Mouse (Mus musculus) neutrophil, adult 59 days (primary cell): ENCODE data around the gene Zfp455. TPM values are rescaled to one million over a fixed set of nuclear protein-coding genes. Genes with fewer than 3 reads are reported as not detected.

Experiments
- total RNA-seq, 2 experiments: library from RNA; stranded (reverse); gene quantifications; 1 replicate in 1 of 2; 2 replicates in 1 of 2; pipeline ENCODE4 v1.2.4; 2023

The Zfp455 gene
- total RNA-seq, result under 1 TPM; 0.64 to 0.93 TPM

GRCm38 (mm10) chr13:67194340-67194894 lies at the start of gene Zfp455:
Gene Zfp455, plus strand, starts transcription at chr13:67194506.

GRCm38 (mm10) chr13:67172991-67173722 lies 21.1 kb upstream of the Zfp455 start, which contains the start of gene Rsl1:
Gene Rsl1, plus strand, starts transcription at chr13:67173182.

Other genes with a start within 250 kb of the Zfp455 start
- 1 to 10 TPM; 1.5 to 1.7 TPM for gene Zfp712, start 133.3 kb upstream of the Zfp455 start, total RNA-seq
- not detected for gene Zfp708, start 96.5 kb upstream of the Zfp455 start, total RNA-seq
- 1 to 10 TPM; 1.1 to 1.8 TPM for gene Gm28557, start 85.9 kb upstream of the Zfp455 start, total RNA-seq
- not detected for gene Rslcan18, start 78.2 kb upstream of the Zfp455 start, total RNA-seq
- 1 to 10 TPM; 1.8 to 1.9 TPM for gene Zfp759, start 72.8 kb upstream of the Zfp455 start, total RNA-seq
- 1 to 10 TPM; 1.7 TPM for gene Rsl1, start 21.3 kb upstream of the Zfp455 start, total RNA-seq
- gene Zfp458, start 84.0 kb downstream of the Zfp455 start, total RNA-seq, result 1 to 10 TPM; 1.4 to 1.5 TPM
- gene Zfp457, start 112.0 kb downstream of the Zfp455 start, total RNA-seq, result under 1 TPM; 0.60 TPM
- 1 to 10 TPM; 6.3 to 6.6 TPM for gene Zfp595, start 138.1 kb downstream of the Zfp455 start, total RNA-seq
- under 1 TPM in 1 of 2 experiments, not detected in 1; 0.88 TPM for gene Gm28044, start 166.0 kb downstream of the Zfp455 start, total RNA-seq
- 1 to 10 TPM; 5.9 to 6.6 TPM for gene Zfp953, start 166.1 kb downstream of the Zfp455 start, total RNA-seq
- 1 to 10 TPM in 1 of 2 experiments, not detected in 1; 3.5 TPM for gene Gm28041, start 181.2 kb downstream of the Zfp455 start, total RNA-seq
- gene Zfp456, start 181.3 kb downstream of the Zfp455 start, total RNA-seq, result 1 to 10 TPM in 1 of 2 experiments, under 1 TPM in 1; 0.84 to 1.8 TPM
- gene Zfp429, start 205.3 kb downstream of the Zfp455 start, total RNA-seq, result 1 to 10 TPM; 2.4 to 5.7 TPM
- gene Zfp459, start 226.9 kb downstream of the Zfp455 start, total RNA-seq, result 1 to 10 TPM in 1 of 2 experiments, under 1 TPM in 1; 0.22 to 1.1 TPM